Mouse (Mus musculus): ENCODE results near the gene Cdon. TPM values are rescaled to one million over a fixed set of nuclear protein-coding genes. Genes with fewer than 3 reads are reported as not detected.

Cdon gene
- polyA plus RNA-seq (2014; fragmentation: Illumina TruSeq; extraction: RNeasy Lipid Tissue Mini Kit (QIAGEN cat#74804); ENCODE audit: low read depth, low replicate concordance), result 21.7 TPM

DNA sequence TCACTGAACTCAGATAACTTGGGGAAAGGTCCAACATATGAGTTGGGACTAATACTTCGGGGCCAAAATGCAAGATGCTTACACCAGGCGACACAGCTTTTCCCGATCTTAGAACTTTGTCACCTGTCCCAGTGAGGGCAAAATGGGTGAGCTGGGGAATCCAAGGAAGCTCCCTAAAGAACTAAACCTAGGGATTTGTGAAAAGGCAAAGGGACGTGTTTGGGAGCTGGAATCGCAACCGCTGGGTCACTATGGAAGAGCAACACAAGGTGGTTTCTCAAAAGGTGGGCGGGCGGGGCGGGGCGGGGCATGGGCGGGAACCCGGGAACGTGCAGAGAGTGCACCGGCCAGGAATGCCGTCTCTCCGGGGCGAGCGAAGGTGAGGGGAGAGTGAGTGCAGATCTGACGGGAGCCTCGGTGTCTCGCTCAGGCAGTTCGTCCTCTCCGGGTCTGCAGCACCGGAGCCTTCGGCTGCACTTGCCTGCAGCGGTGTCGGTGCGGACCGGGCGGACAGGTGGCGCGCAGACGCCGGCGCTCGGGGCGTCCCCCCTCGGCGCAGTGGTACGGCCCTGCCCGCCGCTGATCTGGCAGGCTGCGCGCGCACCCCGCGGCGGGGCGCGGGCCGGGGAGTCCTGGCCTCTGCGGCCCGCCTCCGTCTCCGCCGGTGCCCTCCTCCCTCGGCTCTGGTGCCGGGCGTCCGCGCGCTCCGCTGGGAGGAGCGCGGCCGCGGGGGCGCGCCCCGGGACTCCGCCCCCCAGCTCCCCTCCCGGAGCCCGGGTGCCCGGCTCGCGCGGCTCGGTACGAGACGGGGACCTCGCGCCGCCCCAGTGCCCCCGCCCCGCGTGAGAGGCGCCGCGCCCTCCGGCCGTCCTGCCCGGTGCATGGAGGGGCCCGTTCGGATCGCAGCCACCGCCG is at the start of gene Cdon:
Gene Cdon, plus strand, starts transcription at position 324 of the 915 bp plus-strand sequence.

GRCm38 (mm10) chr9:35518169-35518568 is 97.2 kb downstream of the Cdon start, which contains the start of gene Gm1113:
TSS of gene Gm1113 (minus strand) at chr9:35518269.

Other genes starting within 250 kb of the Cdon start
- 28.5 TPM for gene Dcps, start 245.1 kb upstream of the Cdon start, polyA plus RNA-seq (2014; fragmentation: Illumina TruSeq; extraction: RNeasy Lipid Tissue Mini Kit (QIAGEN cat#74804); ENCODE audit: low read depth, low replicate concordance)
- 168 TPM for gene Srpr, start 221.0 kb upstream of the Cdon start, polyA plus RNA-seq (2014; fragmentation: Illumina TruSeq; extraction: RNeasy Lipid Tissue Mini Kit (QIAGEN cat#74804); ENCODE audit: low read depth, low replicate concordance)
- gene Tirap, start 220.8 kb upstream of the Cdon start, polyA plus RNA-seq (2014; fragmentation: Illumina TruSeq; extraction: RNeasy Lipid Tissue Mini Kit (QIAGEN cat#74804); ENCODE audit: low read depth, low replicate concordance), result 7.2 TPM
- gene Foxred1, start 210.1 kb upstream of the Cdon start, polyA plus RNA-seq (2014; fragmentation: Illumina TruSeq; extraction: RNeasy Lipid Tissue Mini Kit (QIAGEN cat#74804); ENCODE audit: low read depth, low replicate concordance), result 47.8 TPM
- 20.1 TPM for gene Fam118b, start 153.3 kb upstream of the Cdon start, polyA plus RNA-seq (2014; fragmentation: Illumina TruSeq; extraction: RNeasy Lipid Tissue Mini Kit (QIAGEN cat#74804); ENCODE audit: low read depth, low replicate concordance)
- 15.5 TPM for gene Rpusd4, start 153.3 kb upstream of the Cdon start, polyA plus RNA-seq (2014; fragmentation: Illumina TruSeq; extraction: RNeasy Lipid Tissue Mini Kit (QIAGEN cat#74804); ENCODE audit: low read depth, low replicate concordance)
- gene Gm1113, start 97.1 kb downstream of the Cdon start, polyA plus RNA-seq (2014; fragmentation: Illumina TruSeq; extraction: RNeasy Lipid Tissue Mini Kit (QIAGEN cat#74804); ENCODE audit: low read depth, low replicate concordance), result not detected
- gene Ddx25, start 137.4 kb downstream of the Cdon start, polyA plus RNA-seq (2014; fragmentation: Illumina TruSeq; extraction: RNeasy Lipid Tissue Mini Kit (QIAGEN cat#74804); ENCODE audit: low read depth, low replicate concordance), result 1.7 TPM
- gene Pus3, start 137.5 kb downstream of the Cdon start, polyA plus RNA-seq (2014; fragmentation: Illumina TruSeq; extraction: RNeasy Lipid Tissue Mini Kit (QIAGEN cat#74804); ENCODE audit: low read depth, low replicate concordance), result 8.2 TPM
- 172 TPM for gene Pate2, start 149.2 kb downstream of the Cdon start, polyA plus RNA-seq (2014; fragmentation: Illumina TruSeq; extraction: RNeasy Lipid Tissue Mini Kit (QIAGEN cat#74804); ENCODE audit: low read depth, low replicate concordance)
- gene Hyls1, start 149.3 kb downstream of the Cdon start, polyA plus RNA-seq (2014; fragmentation: Illumina TruSeq; extraction: RNeasy Lipid Tissue Mini Kit (QIAGEN cat#74804); ENCODE audit: low read depth, low replicate concordance), result 19.2 TPM
- 4.2 TPM for gene Pate4, start 190.8 kb downstream of the Cdon start, polyA plus RNA-seq (2014; fragmentation: Illumina TruSeq; extraction: RNeasy Lipid Tissue Mini Kit (QIAGEN cat#74804); ENCODE audit: low read depth, low replicate concordance)
- 42.8 TPM for gene Pate3, start 227.1 kb downstream of the Cdon start, polyA plus RNA-seq (2014; fragmentation: Illumina TruSeq; extraction: RNeasy Lipid Tissue Mini Kit (QIAGEN cat#74804); ENCODE audit: low read depth, low replicate concordance)

Measured in adipose tissue, adult 10 weeks (tissue).